Mouse (Mus musculus) ovary, postnatal 36 days (tissue): Measurements from ENCODE around the gene Nr1h4.
"Not testable (repeated sequence)": the region's sequence is repeated elsewhere in the genome, so short reads cannot be mapped to it uniquely, and the experiment has no call there.

Source experiments
- DNase-seq: peaks from one replicate; pipeline ENCODE4 v3.0.0; 2022; ENCODE audit warnings: low spot score, mixed read lengths

The Nr1h4 gene

DNA sequence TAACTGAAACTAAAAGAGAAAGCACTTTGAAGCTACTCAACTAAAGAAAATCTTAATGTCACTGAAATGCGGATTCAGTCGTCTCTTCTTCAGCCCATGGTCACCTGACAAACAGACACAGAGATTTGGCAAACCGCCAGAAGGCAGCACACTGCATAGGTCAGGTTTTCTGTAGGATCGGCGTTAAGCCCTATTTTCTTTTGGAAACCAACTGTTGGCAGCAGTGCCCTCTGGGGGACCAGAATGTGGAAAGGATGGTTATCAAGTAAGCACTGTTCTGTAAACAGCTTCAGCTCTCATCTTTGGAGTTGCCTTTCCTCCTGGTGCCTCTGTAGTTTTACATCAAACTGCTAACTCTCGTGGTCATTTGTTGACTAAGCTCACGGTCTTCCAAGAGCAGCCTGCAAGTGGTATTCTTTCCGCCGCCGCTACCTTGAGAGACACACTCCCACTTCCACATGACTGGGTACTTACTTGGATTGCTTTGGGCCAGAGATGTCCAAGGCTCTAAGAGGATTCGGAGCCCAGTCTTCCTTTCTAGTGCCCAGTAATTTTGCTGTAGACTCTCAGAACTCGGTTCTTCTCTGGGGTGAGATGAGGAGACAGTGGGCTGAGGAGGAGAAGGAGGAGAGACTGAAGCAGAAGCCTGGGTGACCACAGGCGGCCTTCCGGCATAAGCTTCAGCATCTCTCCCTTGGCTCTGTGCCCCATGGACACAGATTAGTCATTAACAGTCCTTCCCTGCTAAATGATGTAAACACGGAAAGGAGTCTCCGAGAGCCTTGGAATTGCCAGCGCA lies at the start of gene Nr1h4:
Gene Nr1h4, minus strand, starts transcription at position 657 of the 799 bp plus-strand sequence.
- peak; percentile 37 for DNase-seq

DNA sequence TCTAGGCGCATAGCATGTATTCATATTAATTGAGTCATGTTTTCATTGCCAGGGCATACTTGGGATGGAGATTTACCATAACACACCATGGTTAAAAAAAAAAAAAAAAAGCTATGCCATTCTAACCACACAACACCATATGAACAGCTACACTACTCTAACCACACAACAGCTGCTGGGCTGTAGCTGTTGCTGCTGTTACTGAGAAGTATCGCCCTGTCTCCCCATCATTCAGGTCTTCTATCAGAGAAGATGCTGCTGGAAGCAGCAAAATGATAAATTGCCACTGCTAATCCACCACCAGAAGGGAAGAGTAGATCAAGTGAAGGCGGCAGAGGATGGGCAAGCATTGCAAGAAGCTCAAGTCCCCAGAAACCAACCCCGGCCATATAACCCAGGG lies 45.4 kb upstream of the Nr1h4 start:
- no peak for DNase-seq

DNA sequence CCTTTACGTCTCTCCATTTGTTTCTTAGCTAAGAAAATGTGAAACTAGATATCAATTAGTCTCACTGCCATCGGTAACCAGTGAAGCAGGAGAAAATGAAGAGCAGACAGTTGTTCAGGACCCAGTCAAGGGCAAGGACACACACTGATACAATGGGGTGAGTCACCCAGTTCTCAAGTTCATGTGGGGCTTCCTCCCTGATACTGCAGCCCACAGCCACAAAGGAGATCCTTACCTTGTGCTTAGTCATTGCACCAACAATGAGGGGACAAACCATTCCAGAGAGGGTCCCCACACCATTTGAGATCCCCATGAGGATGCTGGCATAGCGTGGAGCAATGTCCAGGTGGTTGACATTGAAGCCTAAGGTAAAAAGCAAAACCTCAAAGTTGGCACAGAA lies 44.3 kb upstream of the Nr1h4 start:
- DNase-seq: no peak

DNA sequence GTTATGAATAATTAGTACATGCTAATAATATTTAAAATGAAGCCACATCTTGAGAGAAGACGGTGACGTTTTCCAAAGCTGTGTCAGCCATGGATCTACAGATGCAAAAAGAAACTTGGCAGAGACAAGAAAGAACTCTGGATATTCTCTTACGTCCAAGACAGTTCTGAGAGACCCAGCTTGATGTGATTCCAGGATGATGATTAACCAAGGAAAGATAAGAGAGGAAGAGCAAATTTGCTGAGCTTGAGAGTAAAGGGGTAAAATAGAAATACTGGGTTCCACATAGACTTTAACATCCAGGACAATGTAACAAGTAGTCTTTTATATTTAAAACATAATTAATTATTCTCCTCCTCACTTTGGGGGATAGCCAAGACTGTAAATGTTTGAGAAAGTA lies 40.0 kb upstream of the Nr1h4 start:
- DNase-seq: no peak

DNA sequence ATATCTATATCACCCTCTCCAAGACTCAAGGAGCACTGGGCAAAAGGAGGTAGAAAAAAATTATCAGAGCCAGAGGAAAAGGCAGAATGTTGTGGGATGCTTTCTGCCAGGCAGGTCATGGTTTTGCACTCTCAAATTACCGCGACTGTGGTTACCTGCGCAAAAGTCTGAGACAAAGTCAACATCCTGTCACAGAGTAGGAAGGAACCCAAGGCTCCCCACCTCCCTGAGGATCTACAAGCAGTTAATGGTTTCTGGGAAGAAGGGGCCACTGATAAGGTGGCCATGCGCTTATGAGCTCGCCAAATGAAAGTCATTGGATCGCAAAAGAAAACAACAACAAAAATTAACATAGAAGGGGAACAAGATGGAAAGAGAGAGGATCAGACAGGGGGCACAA lies 39.6 kb upstream of the Nr1h4 start:
- DNase-seq: no peak

DNA sequence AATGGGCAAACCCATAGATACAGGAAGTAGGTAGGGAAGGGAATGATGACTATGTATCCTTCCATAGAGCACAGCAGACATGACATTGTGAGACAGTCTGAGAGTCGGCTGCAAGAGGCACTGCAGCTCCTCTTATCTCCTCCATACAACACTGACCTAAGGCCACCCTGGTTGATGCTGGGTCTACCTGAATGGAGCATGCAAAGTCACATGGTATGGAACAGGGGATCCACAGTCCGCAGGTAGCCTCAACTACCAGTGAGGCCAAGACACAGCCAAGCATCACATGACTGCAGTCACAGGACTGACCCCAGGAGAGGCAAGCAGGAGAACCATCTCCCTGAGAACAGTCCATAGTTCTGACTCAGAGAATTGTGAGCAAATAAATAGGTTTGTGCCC lies 34.0 kb upstream of the Nr1h4 start:
- DNase-seq: no peak

DNA sequence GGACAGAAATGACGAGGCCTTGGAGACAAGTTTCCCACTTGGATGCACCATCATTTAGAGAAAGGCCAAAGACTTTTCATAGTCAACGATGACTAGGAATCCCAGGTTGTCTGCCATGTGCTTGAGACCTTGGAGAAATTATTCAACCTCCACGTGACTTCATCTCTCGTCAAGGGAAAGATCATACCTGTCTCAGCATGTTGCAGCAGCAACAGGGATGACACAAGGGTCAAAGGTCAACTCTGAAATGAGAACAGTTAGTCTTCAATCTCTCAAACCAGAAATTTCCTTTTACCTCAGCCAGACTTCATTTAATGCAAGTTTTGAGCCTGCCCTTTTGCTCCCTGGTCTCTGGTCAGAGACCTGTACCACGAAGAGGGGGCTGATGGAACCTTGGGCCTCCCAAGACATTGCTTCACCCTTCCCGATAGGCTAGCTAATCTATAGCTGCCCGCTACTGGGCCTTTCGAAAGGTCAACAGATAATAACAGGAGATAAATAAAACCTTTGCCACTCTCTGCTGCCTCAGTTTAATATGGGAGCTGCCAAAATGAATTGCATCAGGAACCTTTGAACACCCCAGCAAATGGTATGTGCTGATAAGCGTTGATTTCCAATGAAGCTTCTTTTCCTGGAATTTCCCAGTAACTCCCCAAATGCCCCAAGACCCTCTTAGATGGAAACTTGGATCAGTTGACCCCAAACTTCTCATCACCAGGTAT lies 32.1 kb upstream of the Nr1h4 start:
- no peak for DNase-seq

DNA sequence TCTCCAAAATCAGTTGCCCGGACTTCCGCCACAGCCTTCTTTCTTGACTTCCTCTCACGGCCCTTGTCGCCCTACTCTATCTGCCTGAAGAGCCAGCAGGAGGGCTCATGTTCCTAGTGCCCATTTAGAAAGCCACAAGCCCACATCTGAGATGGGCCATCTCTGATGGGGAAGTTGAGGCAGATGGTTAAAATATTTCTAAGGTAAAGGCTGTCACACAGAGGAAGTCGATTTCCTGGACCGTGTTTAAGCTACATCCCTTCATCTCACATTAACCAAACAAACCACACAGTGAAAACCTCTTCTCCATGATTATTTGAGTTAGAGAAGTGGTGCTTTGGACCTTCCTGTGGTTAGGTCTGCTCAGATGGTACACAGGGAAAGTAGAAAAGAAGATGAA lies 28.7 kb upstream of the Nr1h4 start:
- DNase-seq: no peak

DNA sequence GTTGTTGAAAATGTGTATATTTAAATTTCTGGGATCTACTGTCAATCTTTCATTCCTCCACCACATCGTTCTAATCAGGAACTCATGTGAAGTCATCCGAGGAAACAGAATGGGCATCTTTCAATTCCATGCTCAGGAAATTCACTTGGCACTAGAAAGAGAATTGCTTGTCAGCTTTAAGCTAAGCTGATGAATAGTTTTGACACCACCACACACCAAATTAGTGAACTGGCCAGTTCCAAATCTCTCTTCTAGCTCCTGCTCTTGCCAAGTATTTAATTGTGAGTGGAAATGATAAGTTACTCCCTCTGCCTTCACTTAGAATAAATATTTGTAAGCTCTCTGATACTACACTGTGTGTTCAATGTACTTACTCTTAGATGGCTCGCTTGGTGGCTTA lies 26.0 kb upstream of the Nr1h4 start:
- no peak for DNase-seq

DNA sequence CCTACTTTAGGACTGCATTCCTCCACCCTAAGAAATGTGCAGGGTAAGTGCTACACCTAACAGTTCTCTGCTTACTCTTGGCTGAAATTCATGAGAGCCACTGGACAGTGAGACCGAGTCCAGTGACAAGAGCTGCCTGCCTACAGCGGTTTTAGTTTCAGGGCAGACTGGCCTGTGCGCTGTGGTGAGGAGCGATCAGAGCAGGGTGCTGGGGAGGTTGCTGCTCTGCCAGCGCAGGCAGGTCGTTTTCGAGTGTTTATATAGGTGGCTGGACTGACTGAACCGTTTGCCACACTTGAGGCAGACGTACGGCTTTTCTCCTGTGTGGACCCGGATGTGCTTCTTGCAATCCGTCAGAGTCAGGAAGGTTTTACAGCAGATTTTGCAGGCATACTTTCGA lies 21.5 kb upstream of the Nr1h4 start:
- not testable (repeated sequence) for DNase-seq

DNA sequence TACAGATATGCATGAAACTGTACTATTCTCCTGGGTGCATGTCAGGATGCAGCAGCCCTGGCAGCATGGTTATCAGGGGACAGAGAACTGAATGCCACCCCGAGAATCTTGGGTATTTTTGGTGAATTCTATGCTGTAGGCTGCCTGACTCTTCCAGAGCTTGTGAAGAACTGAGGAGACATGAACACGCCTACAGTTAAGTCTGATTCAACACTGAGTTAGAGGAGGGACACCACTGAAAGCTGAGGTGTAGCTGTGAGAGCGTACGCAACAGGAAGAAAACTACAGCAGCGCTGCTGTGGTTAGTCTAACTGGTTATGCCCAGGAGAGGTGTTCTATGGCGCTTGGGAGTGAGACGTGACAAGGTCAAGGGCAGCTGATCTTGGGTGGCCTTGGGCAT lies 20.5 kb upstream of the Nr1h4 start:
- DNase-seq: not testable (repeated sequence)

DNA sequence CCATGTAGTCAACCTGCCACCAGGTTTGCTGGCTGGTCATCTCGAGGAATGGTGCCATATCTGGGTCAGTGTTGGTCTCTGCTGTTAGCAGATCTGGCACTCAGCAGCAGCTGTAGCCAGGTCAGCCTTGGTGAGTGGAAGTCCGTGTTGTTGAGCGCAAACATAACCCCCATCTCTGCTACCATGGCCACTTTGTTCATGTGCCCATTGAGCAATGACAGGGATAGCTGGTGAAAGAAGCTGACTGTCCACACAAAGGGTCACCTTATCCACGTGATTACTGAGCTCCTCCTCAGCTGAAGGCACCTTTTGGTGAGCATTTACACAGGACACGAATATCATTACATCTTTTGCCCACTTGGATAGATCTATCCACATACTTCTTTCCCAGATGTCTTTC lies 19.6 kb upstream of the Nr1h4 start:
- no peak for DNase-seq

DNA sequence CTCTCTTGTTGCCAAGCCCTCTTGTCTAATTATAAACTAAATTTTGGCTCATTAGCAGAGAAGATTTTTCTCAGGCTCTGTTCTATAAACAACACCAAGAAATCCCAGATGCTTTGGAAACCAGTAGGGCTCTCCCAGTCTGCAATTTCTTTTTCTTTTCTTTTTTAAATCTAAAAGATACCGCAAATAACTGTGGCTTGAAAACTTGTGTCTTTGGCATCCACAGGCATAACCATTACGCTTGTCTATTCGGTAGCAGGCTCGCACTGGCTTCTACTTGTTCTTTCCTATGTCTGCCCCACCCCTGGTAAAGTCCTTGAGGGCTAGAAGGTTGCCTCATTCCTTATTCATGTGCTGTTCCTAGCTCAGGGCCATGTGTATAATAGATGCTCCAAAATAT lies 18.3 kb upstream of the Nr1h4 start:
- DNase-seq: no peak

DNA sequence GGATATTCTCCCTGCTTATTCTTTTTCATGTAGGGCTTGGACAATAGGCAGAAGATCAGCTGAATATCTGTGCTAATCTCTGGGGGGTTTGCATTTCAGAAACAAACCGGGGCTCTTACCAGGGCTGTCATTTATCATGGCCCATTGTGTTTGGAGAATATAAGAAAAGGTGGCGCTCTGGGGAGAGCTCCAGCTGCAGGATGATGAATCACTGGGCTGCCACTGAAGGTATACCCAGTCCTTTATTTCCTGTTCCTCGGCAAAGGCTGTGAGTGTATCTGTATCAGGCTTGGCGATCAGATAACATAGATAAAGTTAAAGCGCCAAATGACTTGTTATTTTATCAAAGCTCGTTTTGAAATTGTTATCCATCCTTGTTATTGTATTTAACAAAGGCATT lies 14.6 kb upstream of the Nr1h4 start:
- DNase-seq: no peak

DNA sequence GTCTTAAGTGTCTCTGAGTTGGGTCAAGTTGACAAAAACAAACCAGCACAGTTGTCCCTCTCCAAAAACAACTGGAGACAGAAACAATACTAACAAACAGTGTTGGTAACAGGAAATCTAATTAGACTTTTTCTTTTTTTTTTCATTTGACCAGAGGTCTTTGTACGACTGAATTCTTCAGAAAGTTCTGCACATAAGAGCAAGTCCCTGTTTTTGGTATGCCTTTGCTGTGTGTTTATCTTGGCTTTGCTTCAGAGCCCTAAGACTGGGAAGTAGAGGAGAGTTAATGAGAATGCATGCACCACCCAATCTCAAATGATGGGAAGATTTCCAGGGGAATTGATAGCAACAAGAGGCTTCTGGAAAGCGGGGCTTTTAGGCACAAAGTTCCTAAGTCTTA lies 13.6 kb upstream of the Nr1h4 start:
- DNase-seq: no peak

DNA sequence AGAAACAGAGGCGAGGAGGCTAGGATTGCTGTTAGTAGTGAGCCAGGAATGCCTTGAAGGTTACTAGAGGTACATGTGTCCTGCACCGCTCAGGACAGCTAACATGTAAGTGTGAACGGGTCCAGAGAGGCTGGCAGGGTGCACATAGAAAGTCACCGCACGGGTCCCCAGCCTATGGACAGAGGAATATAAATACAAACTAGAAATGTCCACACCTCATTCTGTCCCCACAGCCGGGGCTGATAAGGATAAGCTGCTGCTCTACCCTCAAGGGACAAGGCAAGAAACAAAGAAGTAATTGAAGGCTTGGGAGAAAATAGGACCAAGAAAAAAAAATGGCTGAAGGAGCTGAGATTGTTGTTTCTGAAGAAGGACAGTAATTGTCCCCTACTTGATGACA lies 10.5 kb upstream of the Nr1h4 start:
- DNase-seq: no peak

DNA sequence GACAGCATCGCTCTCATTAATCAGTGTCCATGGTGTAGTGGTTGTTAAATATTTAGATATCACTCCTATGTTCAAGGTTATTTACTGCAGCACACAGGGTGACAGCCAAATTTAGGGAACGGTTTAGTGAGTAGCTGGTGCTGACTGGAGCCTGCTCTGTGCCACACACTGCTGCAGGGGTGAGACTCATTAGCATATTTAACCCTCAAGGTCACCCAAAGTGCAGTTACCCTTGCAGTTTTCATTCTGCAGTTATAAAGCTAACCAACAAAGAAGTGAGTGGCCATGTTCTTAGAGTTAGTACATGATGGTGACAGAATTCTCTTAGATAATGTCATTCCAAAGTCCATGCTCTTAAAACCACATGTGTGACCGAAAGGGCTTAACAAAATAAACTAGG lies 8.9 kb upstream of the Nr1h4 start:
- no peak for DNase-seq

DNA sequence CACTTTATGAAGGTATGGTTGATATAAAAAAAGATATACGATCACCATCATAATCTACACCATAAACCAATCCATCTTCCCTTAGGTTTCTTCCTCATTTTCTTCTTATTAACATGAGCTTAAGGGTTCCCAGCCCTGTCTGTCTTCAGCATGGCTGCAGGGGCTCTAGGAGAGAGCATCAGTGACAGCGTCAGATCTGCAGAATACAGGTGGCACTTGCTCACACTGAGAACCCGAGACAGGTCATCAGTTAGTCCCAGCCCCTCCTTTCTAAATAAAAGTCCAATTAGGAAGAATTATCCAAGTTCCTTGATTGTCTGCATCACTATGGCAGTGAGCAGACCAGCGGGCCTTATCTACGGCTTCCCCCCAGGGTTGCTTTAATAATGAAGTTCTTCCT lies 934 bp downstream of the Nr1h4 start:
- DNase-seq: no peak

DNA sequence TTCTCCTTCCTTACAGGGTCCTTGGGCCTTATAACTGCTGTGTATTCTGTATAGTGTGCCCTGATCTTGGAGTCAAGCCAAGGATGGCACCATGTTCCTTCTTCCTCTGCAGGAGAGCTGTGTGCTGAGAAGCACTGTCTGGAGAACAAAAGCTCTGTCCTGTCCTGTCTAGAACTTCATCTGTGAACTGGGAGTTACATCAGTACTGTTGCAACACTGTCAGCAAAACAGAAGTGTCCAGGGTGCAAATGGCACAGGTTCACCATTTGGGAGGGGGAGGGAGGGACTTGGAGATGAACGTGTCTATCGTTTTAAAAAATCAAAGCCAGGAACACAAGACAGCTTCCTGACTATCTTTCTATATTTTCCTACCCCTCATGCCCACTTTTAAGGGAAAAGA lies 1.4 kb downstream of the Nr1h4 start:
- no peak for DNase-seq

DNA sequence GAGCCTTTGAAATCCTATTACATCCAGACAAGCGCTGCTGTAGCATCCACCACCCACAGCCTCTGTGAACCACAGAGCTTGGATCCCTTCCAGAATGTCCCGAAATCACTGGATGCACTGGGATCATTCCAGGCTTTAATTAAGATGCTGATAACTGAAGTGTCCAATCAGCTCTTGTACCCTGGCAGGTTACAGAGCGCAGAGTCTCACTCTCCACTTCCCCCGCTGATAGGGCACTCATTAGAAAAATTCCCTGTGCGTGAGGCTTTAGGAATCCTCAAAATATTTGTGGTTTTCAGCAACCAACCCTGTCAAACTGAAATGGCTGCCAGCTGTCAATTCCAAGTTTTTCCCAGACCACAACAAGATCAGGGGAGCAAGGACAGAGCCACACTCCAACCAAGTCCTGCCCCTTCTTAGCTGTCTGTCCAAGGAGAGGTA lies 2.2 kb downstream of the Nr1h4 start:
- DNase-seq: no peak

DNA sequence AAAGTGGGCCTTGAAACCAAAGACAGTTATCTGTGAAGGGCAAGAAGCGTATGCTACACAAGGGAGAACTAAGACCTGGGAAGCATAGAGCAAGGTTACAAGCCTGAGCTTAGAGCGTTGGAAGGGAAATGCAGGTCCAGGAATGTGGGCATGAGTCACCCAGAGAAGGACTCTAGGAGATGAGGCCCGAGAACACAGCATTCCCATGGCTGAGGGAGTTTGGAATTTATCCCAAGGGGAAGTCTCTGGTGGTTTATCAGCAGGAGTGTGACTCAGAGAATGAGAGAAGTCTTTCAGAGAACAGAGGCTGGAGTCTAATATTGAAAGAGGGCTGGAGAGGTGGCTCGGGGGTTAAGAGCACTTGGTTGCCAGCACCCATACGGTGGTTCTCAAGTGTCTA lies 6.3 kb downstream of the Nr1h4 start:
- DNase-seq: no peak

DNA sequence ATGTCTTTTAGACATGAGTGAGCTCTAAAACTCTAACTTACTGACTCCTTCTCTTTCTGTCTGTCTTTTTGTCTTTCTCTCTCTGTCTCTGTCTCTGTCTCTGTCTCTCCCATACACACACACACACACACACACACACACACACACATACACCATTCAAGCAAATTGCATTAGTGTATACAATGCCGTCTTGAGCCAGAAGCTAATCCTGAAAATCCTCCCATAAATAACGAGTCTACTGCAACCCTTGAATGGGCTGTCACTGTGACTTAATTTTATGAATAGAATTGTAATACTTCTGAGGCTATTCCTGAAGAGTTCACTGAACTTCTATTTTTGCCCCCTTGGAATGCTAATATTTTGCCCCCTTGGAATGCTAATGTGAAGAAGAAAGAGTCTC lies 7.6 kb downstream of the Nr1h4 start:
- DNase-seq: no peak

DNA sequence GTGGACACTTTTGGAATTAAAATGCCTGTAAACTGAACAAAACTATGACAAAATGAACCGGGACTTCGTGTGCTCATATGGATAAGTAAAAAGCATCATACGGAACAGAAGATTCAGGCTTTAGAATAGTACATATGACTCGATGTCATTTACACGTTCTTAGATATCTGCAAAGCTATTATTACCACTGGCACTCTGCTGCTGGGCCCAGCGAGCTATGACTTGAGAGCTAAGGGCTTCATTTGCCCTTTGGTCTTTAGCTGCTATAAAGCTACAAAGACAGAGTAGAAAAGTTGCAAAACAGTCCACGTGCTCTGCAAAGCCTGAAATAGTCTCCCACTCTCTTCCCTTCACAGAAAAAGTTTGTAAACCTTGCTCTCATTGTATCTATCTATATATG lies 10.9 kb downstream of the Nr1h4 start:
- DNase-seq: no peak
